Mouse (Mus musculus) erythroid progenitor cell, adult 5-6 weeks (primary cell): ENCODE measurements around the gene Slamf9. TPM values are rescaled to one million over a fixed set of nuclear protein-coding genes. Genes with fewer than 3 reads are reported as not detected.

Experiments used
- ATAC-seq: replicated peaks from 2 replicates; pipeline ENCODE4 v1.8.0; 2016; ENCODE audit warnings: moderate number of reproducible peaks, mild to moderate bottlenecking, moderate TSS enrichment, inconsistent platforms; ENCODE audit not compliant: poor library complexity, low FRiP score, severe bottlenecking
- total RNA-seq, 2 experiments: library from RNA; stranded (forward) in 1 of 2; stranded (reverse) in 1 of 2; fragments of 150-400 nt in 1 of 2; fragments of 186-747, 209-891 nt in 1 of 2; gene quantifications; 2 replicates each; pipeline versions ENCODE4 v1.2.3 to v1.2.4; 2015 to 2017; ENCODE audit warnings: low replicate concordance in 2 of 2

Gene Slamf9
- total RNA-seq, 2 experiments from 2014 or later = 2.7 TPM; not detected in 1

DNA sequence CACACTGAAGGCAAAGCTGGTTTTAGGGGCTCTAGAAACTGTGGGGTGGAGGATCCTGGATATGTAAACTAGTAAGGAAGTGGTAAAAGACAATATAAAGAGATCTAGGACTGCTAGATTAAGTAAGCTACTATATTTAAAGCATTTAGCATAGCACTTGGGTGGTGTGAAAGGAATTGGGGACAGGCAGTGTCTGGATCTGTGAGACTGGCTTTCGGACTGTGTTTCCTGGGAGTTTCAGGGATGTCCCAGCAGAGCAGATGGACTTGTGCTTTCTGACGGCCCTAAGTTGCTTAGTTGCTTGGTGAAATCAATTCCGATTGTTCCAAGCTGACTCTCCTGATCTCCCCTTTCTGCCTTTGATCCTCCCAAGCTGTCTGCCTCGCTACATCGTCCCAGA lies 11.5 kb downstream of the Slamf9 start:
- no peak for ATAC-seq

DNA sequence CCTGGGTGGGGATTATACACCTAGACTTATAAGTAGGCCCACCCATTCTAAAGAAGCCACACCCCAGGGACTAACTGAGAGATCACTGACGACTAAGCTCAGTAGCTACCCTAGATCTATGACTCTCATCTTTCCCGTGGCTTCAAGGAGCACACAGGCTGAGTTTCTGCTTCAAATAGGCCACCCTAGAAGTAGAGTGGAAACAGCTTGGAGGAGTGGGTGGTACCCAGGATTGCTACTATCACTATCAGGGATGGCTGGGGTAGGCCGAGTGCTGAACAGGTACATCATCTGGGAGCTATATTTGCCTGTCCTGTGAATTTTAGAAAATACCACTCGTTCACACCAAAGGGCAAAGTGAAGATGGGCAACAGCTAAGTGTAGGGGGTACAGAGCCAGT lies 12.7 kb downstream of the Slamf9 start:
- ATAC-seq = no peak

DNA sequence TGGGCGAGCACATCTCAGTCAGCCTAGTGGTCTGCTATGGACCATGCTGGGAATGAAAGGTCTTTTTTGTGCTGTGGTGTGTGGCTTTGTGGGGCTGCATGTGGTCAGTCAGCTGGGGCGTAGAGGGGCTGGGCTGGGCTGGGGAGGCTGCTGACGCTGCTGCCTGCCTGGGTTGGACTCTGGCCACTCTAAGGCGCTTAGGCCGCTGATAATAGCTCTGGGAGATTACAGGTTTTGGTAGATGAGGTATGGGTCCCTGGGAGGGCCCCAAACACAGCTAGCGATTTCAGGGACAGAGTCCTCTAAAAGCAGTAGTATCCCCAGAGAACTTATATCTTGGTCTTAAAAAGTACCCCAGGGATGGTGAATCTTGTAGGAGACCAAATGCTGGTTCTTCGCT lies 13.7 kb downstream of the Slamf9 start:
- no peak for ATAC-seq

DNA sequence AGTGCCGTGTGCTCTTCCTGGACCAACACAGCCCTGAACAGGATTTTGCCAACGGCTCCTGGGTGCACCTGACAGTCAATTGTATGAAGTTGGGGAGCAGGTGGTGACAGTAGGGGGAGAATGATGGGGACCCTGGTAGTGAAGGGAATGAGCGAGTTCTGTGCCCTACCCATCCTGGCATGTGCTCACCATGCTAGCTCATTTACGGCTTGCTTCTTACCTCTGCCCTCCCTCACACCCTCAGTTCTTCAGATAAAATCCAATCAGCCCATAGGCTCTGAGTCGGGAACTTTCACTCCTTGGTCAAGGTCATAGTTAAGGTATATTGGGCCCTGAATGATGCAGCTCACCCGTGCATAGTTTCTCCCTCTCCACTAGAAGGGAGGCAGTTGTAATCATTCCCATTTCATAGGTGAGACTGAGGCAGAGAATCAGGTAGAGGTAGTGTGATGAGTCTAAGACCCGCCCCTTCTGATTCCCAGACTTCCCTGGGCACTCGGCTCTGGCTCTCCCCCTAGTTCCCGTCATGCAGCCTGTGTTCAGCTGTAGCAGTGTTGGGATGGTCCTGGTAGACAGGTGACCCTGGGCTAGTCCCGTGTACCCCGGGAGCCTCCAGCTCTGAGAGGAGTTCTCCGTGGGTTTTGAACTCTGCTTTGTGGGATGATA lies 14.6 kb downstream of the Slamf9 start:
- no peak for ATAC-seq

DNA sequence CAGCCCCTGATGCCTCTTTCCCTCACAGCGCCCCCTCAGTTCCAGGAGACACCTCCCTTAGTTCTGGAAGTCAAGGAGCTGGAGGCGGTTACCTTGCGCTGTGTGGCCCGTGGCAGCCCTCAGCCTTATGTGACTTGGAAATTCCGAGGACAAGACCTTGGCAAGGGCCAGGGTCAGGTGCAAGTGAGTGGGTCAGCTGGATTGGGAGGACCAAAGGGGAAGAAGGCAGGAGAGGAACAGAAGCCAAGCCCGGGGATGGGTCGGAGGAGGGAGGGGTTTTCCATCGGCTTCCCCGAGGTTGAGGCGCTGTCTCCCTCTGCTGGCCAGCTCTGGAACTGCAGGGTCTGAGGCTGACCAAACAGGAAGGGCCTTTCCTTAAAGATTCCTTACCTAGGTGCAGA lies 15.1 kb downstream of the Slamf9 start:
- ATAC-seq = peak; percentile 54

DNA sequence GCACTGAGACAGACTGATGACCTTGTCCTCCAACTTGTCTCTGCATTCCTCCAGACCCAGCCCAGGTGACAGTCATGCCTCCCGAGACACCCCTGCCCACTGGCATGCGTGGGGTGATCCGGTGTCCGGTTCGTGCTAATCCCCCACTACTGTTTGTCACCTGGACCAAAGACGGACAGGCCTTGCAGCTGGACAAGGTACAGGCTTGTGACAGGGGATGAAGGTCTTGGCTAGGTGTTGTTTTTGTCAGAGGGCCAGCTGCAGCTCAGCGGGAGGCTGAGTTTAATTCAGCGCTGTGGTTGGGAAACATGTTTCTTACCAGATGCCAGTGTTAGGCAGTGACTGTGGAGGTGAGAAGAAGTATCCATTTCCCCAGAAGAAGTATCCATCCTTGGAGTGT lies 16.9 kb downstream of the Slamf9 start:
- ATAC-seq = no peak

DNA sequence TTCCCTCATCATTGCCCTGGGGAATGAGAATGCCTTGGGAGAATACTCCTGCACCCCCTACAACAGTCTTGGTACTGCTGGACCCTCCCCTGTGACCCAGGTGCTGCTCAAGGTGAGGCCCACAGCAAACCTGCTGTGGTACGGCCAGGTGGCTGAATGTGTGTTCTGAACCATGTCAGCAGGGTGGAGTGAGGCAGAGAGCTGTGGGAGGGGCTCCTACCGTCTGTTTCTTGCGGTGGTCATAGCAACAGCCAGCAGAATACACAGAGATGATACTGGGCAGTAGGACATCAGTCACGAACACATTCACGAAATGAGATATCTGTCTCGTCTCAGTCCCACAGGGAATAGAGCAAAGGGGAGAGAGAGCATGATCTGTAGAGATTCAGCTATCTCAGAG lies 18.4 kb downstream of the Slamf9 start:
- ATAC-seq = no peak

DNA sequence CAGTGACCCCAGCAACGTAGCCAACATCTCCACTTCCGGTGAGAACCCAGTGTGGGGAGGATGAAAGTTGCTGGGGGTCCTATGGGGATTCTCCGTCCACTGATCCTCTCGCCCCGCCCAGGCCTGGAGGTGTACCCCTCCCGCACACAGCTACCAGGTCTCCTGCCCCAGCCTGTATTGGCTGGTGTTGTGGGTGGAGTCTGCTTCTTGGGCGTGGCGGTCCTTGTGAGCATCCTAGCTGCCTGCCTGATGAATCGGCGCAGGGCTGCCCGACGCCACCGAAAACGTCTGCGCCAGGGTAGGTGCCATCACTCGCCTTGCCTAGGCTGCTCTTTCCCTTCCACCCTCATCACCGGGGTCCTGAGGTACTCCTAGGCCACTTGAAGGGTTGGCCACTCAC lies 20.9 kb downstream of the Slamf9 start:
- ATAC-seq = no peak

DNA sequence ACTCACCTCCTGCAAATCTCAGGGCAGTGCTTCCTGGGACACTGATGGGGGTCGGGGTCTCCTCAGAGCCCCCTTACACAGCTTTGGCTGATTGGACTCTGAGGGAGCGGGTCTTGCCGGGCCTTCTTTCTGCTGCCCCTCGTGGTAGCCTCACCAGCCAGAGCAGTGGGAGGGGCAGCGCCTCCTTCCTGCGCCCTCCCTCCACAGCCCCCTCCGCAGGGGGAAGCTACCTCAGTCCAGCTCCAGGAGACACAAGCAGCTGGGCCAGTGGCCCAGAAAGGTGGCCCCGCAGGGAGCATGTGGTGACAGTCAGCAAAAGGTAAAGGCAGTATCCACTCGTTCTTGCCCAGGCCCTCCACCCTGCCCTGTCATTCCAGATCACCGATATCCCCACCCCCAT lies 22.3 kb downstream of the Slamf9 start:
- no peak for ATAC-seq

DNA sequence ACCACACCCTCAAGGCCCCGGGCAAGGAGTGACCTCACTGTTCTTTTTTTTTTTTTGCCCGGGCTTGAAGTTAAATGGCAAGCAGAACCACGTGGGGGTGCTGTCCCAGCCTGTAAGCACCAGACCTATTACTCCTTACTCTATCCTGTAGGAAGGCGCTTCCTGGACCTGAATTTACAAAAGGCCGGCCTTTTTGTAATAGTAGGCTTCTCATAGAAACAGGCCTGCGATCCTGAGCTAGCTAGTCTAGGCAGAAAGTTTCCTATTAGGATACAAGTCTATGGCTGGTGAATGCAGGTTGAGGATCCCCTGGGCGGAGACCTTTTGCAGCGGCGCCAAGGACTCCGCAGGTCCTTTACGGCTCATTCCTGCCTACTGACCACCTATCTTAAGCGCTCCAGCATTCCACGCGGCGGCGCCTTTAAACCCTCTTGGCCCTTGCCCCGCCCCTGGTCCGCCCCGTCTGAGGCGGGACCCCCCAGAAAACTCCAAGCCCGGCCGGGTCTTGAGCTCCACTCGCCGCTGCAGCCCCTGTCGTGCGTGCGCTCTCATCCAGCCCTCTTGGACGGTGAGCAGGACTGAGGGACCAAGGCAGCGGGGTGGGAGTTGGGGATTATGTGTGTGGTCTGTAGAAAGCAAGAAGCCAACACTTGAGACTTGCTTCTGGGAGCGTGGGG lies 24.7 kb downstream of the Slamf9 start, which contains the start of gene Tagln2:
Tagln2 (plus strand) TSS at position 283 of the 677 bp plus-strand sequence.
- no peak for ATAC-seq

DNA sequence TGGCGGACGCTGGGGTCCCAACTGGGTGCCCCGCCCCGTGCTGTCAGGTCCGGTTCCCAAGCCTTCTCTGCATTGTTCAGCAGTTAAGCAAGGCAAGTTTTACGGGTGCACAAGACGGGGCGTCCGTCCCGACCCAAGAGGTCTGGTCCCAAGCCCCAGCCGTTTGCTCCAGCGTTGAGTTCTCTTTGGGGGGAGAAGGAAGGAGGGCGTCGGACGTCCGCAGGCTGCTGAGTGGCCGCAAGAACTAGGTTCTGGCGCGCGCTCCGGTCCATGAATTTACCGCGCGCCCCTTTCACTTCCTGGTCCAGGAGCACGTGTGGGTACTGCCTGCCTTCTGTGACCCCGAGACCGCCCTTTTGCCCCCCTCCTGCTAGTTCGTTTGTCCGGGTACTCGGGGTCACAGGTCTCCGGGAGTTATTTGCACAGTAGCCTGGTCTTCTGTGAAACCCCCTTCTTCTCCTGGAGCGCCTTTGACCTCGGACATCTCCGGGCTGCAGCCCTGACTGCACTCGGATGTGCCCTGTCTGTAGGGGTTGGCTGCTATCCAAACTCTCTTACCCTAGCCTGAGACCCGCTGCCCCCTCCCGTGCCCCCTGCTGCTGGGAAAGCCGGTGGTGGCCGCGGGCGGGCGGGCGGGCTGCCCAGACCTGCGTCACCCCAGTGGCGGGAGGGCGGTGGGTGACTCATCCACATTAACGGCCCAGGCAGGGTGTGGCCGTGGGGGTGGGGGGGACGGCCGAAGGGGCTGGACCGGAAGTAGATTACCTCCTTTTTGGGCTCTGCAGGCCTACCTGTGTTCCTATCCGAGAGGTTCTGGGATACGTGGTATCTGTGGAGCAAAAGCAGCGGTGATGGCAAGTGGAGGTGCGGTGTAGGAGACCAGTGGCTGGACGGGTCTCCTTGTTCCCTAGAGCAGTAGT lies 25.6 kb downstream of the Slamf9 start:
- no peak for ATAC-seq

DNA sequence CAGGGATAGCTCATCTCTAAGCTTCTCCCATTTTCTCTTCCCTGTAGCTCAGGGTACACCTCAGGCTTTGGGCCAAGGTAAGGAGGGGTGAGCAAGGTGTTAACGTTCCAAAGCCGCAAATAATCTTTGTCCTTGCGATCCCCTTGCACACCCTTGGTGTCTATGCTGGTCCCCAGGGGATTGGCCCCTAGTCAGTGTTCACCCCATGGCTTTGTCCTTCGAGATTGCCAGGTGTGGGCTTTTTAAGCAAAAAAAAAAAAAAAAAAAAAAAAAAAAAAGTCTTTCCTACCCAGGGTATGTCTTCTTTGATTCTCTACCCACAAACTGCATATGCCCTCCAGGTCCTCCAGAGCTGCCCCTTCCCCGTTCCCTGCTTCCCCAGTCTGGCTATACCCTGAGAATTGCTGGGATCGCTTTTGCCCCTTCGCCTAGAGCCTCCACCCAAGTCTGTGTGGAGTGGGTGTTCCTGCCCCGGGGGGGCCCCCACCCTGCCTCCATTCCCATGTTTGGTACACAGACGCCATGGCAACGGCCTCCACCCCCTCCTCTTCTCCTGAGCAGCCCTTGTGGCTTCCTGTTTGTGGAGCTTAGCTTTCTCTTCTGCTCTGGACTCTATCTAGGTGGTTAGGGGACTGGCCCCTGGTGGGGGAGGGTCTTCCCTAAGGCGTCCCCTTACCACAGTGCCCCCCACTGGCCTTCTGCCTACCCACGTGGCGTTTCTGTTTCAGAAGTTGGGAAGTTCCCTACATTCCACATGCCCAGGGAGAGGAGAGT lies 26.4 kb downstream of the Slamf9 start:
- no peak for ATAC-seq

DNA sequence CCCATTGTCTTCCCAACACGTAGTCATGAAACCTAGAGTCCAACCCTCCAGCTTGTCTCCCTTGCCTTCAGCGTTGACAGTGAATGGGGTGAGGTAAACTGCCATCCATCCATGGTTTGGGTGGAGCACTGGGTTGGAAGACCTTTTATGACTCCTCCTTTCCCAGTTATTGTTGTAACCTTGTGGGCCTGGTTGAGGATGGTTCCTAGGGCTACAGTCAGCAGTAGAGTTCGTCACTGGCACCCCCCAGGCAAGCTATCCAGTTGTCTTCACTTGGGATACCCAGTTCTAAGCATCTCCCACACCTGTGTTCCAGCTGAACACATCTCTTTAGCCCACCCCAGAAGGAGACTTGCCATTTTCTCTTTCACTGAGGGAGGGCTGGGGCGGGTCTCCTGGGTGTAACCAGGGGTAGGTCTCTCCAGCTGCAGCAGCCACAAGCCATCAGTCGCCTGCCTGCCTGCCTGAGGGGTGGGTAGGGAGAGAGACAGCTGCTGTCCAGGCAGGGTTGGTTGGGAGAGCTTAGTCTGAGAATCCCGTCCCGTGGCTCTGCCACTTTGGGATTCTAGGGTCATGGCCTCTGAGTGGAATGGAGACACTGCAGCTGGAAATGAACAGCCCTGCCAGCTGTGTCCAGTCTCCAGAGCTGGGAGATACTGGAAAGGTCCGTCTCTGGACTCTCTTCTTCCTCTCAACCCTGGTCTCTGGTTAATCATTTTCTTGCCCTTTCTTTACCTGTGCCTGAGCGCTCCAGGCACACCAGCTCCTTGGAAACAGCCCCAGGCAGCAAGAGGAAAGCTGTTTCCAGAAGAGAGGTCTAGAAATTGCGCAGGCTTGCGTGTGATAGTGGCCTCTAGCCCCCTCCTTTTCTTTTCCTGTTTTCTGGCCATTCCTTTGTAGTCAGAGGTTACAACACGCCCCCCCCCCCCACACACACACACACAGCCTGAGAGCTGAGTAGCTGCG lies 27.3 kb downstream of the Slamf9 start:
- no peak for ATAC-seq

DNA sequence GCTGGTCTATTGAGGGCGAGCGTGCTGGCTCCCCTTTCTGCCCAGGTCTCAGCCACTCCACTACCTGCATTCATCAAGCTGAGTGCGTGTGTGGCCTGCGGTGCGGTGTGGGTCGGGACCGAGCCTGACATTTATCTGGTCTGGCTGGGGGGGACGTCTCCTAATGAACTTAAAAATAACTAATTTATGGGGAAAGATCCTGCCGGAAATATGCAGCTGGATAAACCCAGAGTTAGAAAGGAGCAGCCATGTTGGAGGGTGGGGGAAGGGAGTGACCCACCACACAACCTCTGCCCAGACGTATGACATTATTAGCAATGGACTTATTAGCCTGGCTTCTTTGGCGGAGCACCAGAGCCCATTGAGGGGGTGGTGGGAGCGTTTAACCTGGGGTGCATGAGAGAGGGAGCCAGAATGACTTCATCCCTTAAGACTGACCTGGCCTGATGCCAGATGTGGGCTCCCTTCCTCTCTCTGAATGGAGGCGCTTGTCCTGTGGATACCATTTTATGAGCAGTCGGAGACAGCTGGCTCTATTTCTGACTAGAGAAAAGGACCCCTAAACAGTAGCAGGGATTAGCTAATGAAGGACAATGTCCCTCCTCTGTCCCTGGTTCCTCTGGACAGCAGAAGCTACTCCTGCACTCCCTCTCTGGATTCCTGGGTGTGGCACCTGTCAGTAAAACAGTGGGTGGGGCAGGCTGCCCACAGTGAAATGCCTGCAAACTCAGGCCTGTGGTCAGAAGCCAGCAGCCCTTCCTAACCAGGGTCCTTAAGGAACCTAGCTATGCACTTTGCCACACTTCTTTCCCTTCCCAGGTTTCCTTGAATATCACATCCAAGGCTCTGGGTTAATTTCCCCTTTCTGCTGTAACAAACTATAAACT lies 28.2 kb downstream of the Slamf9 start:
- no peak for ATAC-seq

DNA sequence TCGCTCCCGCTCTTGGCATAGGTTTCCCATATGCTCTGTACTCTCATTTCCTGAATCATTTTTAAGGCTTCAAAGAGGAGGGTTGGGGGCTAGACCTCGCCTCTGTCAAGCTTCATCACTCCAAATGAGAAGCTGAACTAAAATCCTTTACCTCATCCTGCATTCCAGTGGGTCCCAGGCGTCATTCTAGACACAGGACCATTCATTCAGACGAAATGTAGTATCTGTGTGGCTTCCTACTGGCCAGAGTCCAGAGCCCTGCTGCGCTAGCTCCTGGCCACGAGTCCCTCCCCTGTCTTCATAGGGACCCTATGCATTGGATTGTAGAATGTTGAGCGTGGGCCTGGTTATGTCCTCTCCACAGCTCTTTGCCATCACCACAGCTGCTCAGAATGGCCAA lies 29.6 kb downstream of the Slamf9 start:
- no peak for ATAC-seq

DNA sequence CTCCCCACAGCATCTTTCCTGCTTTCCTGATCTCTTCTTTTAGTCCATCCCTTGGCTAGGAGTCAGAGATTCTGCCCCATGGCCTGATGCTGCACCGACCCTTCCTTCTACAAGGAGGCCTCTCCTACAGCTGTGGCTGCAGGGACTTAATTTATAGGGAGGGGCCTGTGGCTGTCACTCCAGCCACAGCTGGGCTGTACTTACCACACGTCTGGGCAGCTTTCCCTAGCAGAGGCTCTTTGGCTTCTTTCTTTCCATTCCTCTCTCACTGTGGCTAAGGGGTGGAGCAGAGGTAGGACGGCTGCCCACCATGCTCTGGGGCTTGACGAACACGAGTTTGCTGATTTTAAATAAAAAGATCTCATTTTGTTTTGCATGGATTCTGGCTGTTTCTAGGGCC lies 31.8 kb downstream of the Slamf9 start:
- ATAC-seq = no peak

DNA sequence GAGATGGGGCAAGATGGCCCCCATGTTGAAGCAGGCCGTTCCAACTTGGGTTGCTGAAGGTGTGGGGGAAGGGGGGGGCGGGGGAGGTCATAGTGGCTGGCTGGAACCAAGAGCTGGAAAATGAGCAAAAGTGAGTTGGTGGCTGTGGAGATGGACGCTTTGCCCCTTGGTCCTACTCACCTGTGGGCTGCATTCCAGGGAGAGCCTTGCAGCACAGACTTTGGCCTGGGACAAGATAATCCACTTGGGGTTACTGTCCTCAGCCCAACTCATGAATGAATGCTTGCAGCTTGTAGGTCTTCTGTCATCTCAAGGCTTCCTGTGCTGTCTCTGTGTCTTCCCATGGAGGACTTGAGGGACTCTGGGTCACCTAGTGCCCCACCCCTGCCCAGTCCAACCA lies 32.5 kb downstream of the Slamf9 start:
- ATAC-seq = no peak

DNA sequence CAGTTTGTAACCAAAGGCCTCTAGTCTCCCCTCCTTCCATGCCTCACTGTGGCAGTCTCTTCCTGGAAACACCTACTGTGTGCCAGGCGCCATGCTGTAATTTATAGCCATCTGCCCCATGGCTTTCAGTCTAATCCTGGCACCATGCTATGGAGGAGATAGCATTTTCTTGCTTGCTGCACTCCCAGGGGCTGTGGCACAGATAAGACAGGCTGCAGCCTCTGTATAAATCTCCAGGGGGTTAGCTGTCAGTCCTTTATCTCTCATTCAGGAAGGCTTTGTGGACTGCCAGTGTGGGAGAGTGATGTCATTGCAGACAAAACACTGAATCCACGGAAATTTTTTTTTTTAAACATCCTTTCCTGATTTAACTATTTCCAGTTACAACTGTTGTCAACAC lies 33.0 kb downstream of the Slamf9 start:
- no peak for ATAC-seq
